Mouse (Mus musculus): ENCODE data around the gene Tinag.

DNA sequence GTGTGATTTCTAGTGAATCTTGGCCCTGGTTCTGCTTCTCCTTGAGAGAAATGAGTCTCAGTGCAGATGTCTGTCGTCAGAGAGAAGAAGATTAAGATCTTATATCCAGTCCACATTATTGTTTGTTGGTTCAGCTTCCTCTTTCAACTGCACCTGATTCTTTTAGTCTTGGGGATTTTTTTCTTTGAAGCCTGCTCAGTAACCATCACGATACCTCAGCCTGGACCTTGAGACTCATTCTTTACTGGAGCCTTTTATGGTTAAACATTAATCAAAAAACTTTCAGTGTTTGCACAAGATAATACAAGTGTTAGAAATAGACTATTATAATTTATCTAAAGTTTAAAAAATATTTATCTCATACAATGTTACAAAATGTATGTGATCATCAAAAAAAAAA lies at the start of gene Tinag:
- TF ChIP-seq CTCF (IDR thresholded peaks at IDR 0.05; ENCODE audit: borderline replicate concordance, insufficient read depth, low read depth, low read length) (no peak), POLR2A (IDR thresholded peaks at IDR 0.05; ENCODE audit: borderline replicate concordance, insufficient read depth, low read length) (no peak)
